Mouse (Mus musculus) neural tube, embryonic 13.5 days (tissue): ENCODE data around the gene Mindy4. TPM values are rescaled to one million over a fixed set of nuclear protein-coding genes. Genes with fewer than 3 reads are reported as not detected.

Source experiments
- microRNA-seq: library from miRNA; unstranded; fragments of <30 nt; microRNA quantifications from one replicate; pipeline ENCODE4, GENCODE M21; 2016
- polyA plus RNA-seq: library from polyadenylated mRNA; unstranded; fragments of >200 nt; fragmentation: Nextera tagmentation; extraction: Ambion mirVana; gene quantifications from 2 replicates; pipeline ENCODE4 v1.2.1, GENCODE M21; 2015

Mindy4 gene
- polyA plus RNA-seq, 1 experiment from 2014 or later = 9.9 TPM

Small RNAs within 50 kb of the gene (microRNA-seq; reads per million reads assigned to microRNA genes)
- gene Gm25458 = not detected

Other genes starting within 250 kb of the Mindy4 start
- gene Nod1, start 230.8 kb upstream of the Mindy4 start, polyA plus RNA-seq = 2.7 and 3.6 TPM in 2 replicates
- gene Ggct, start 210.4 kb upstream of the Mindy4 start, polyA plus RNA-seq = 16.0 and 18.3 TPM in 2 replicates
- 195 and 209 TPM in 2 replicates for gene Gars, start 165.4 kb upstream of the Mindy4 start, polyA plus RNA-seq
- 0.93 and 0.95 TPM in 2 replicates for gene Crhr2, start 70.4 kb upstream of the Mindy4 start, polyA plus RNA-seq
- not detected in 2 replicates for gene Inmt, start 28.3 kb upstream of the Mindy4 start, polyA plus RNA-seq
- gene Aqp1, start 133.0 kb downstream of the Mindy4 start, polyA plus RNA-seq = 4.7 and 5.5 TPM in 2 replicates
- not detected in 2 replicates for gene Ghrhr, start 172.9 kb downstream of the Mindy4 start, polyA plus RNA-seq
- 40.5 and 43.9 TPM in 2 replicates for gene Adcyap1r1, start 248.6 kb downstream of the Mindy4 start, polyA plus RNA-seq